Mouse (Mus musculus): ENCODE measurements around the gene Fndc3b. TPM values are rescaled to one million over a fixed set of nuclear protein-coding genes. Genes with fewer than 3 reads are reported as not detected.
A peak's percentile ranks its signal among the peaks of the same experiment; 100 is the strongest.

The Fndc3b gene
- polyA plus RNA-seq, 1 experiment from 2014 or later, result 14.9 TPM

DNA sequence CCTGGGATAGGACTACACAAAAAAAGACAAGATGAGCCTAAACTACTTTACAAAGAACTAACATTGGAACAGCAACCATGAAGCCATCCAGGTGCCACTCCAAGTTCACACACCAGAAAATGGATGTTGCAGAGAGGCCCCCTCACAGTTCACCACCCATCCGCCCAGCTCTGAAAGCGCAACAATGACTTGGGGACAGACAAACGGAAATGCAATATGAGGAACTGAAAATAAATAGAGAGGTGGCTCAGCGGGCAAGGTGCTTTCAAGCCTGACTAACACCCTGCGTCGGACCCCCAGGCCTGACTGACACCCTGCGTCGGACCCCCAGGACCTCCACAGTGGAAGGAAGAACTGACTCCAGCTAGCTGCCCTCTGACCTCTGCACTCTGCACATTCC is 131.9 kb downstream of the Fndc3b start:
- TF ChIP-seq EP300 (IDR thresholded peaks at IDR 0.05; ENCODE audit: low read depth) (no peak), CTCF (IDR thresholded peaks at IDR 0.05; ENCODE audit: low read depth) (no peak)
- ATAC-seq (no peak), DNase-seq (peak; percentile 37)
- Histone ChIP-seq H3K27ac (ENCODE audit: low read depth) (no peak overlapping the region), H3K36me3 (replicated peaks; ENCODE audit: insufficient read depth, low read length) (no peaks in the 10 kb centered on the region), H3K4me2 (ENCODE audit: low read depth, low read length) (peak overlapping the region; percentile 42; the same call in 1 of the 2 replicates), H3K4me1 (ENCODE audit: insufficient read depth) (peaks cover 26% of the 10 kb centered on the region), H3K27me3 (ENCODE audit: insufficient read depth, low read length) (no peaks in the 10 kb centered on the region), H3K4me3 (ENCODE audit: low read depth, low read length) (no peak overlapping the region), H3K9ac (replicated peaks) (no peak overlapping the region), H3K9me3 (ENCODE audit: low read length) (no peaks in the 10 kb centered on the region)
- 54% methylated on average over 8 of the region's 8 CpGs for WGBS (ENCODE audit: insufficient replicate concordance)

- Histone ChIP-seq H3K9me3 (ENCODE audit: low read length) (no peaks in the 10 kb centered on the region), H3K27me3 (ENCODE audit: insufficient read depth, low read length) (no peaks in the 10 kb centered on the region), H3K36me3 (replicated peaks; ENCODE audit: insufficient read depth, low read length) (no peaks in the 10 kb centered on the region), H3K4me2 (ENCODE audit: low read depth, low read length) (no peak overlapping the region), H3K4me1 (ENCODE audit: insufficient read depth) (peaks cover 38% of the 10 kb centered on the region), H3K4me3 (ENCODE audit: low read depth, low read length) (no peak overlapping the region), H3K9ac (replicated peaks) (no peak overlapping the region), H3K27ac (ENCODE audit: low read depth) (no peak overlapping the region)
- ATAC-seq, result peak; percentile 30; the same call in 1 of the 2 replicates
- WGBS (ENCODE audit: insufficient replicate concordance), result 78% methylated on average over 10 of the region's 10 CpGs
- DNase-seq, result no peak
- TF ChIP-seq EP300 (IDR thresholded peaks at IDR 0.05; ENCODE audit: low read depth) (no peak), CTCF (IDR thresholded peaks at IDR 0.05; ENCODE audit: low read depth) (no peak)
Measured at GRCm38 (mm10) chr3:27577349-27578025, 133.6 kb downstream of the Fndc3b start.

- Histone ChIP-seq H3K4me1 (ENCODE audit: insufficient read depth) (peaks cover 37% of the 10 kb centered on the region), H3K9me3 (ENCODE audit: low read length) (no peaks in the 10 kb centered on the region), H3K27ac (ENCODE audit: low read depth) (no peak overlapping the region; the same call in 1 of the 2 replicates), H3K4me3 (ENCODE audit: low read depth, low read length) (no peak overlapping the region), H3K4me2 (ENCODE audit: low read depth, low read length) (no peak overlapping the region), H3K27me3 (ENCODE audit: insufficient read depth, low read length) (no peaks in the 10 kb centered on the region), H3K9ac (replicated peaks) (no peak overlapping the region), H3K36me3 (replicated peaks; ENCODE audit: insufficient read depth, low read length) (no peaks in the 10 kb centered on the region)
- TF ChIP-seq CTCF (IDR thresholded peaks at IDR 0.05; ENCODE audit: low read depth), result no peak
- no peak for TF ChIP-seq EP300 (IDR thresholded peaks at IDR 0.05; ENCODE audit: low read depth)
- 65% methylated on average over 9 of the region's 9 CpGs for whole genome bisulfite sequencing (ENCODE audit: insufficient replicate concordance)
- no peak for DNase-seq
- peak; percentile 26; the same call in 1 of the 2 replicates for ATAC-seq
Measured at GRCm38 (mm10) chr3:27574241-27574640, 136.9 kb downstream of the Fndc3b start.

DNA sequence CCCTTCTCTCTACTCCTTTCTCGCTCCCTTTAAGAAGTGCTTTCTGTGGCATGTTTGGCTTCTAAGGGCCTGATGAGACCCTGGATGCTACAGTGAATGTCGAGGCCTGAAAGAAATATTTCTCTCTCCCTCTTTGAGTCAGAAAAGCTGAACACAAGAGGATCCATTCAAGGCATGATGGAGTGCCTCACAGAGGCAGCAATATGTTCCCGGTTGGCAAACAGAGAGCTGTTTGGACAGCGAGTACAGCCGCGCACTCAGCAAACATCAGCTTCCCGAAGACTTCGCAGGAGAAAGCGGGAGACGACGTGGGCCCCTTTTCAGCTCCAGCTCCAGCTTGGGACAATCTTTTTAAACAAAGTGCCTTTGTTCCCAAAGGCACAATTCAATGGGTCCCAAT is 137.6 kb downstream of the Fndc3b start:
- no peak overlapping the region; the same call in none of the 2 replicates for H3K27ac ChIP-seq (ENCODE audit: low read depth)
- no peaks in the 10 kb centered on the region for H3K27me3 ChIP-seq (ENCODE audit: insufficient read depth, low read length)
- H3K4me2 ChIP-seq (ENCODE audit: low read depth, low read length), result no peak overlapping the region
- 62% methylated on average over 11 of the region's 11 CpGs for WGBS (ENCODE audit: insufficient replicate concordance)
- H3K9ac ChIP-seq (replicated peaks), result no peak overlapping the region
- no peak for ATAC-seq
- no peaks in the 10 kb centered on the region for H3K9me3 ChIP-seq (ENCODE audit: low read length)
- no peaks in the 10 kb centered on the region for H3K36me3 ChIP-seq (replicated peaks; ENCODE audit: insufficient read depth, low read length)
- H3K4me3 ChIP-seq (ENCODE audit: low read depth, low read length), result no peak overlapping the region
- no peak for DNase-seq
- H3K4me1 ChIP-seq (ENCODE audit: insufficient read depth), result peaks cover 33% of the 10 kb centered on the region
- no peak for TF ChIP-seq EP300 (IDR thresholded peaks at IDR 0.05; ENCODE audit: low read depth)

DNA sequence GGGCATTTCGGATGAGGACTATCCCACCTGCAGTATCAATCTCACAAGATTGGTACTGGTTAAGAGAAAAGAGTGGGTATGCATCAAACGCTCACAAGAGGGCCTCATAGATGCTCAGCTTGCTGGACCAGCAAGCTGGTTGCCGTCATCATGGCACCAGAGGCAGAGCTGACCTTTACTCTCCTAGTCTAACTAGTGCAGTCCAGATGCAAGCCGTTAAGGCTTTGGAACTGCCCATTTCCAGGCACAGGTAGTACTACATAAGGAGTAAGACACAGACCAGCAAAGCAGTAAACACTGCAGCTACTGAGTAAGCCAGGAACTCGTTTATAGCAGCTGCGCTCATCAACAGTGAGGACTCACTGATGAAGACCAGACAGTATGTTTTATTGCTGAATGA is 138.8 kb downstream of the Fndc3b start:
- Histone ChIP-seq H3K4me2 (ENCODE audit: low read depth, low read length) (no peak overlapping the region), H3K9me3 (ENCODE audit: low read length) (no peaks in the 10 kb centered on the region), H3K4me3 (ENCODE audit: low read depth, low read length) (no peak overlapping the region), H3K4me1 (ENCODE audit: insufficient read depth) (peaks cover 31% of the 10 kb centered on the region), H3K36me3 (replicated peaks; ENCODE audit: insufficient read depth, low read length) (no peaks in the 10 kb centered on the region), H3K9ac (replicated peaks) (no peak overlapping the region), H3K27me3 (ENCODE audit: insufficient read depth, low read length) (no peaks in the 10 kb centered on the region), H3K27ac (ENCODE audit: low read depth) (no peak overlapping the region)
- peak; percentile 51 for TF ChIP-seq CTCF (IDR thresholded peaks at IDR 0.05; ENCODE audit: low read depth)
- no peak for TF ChIP-seq EP300 (IDR thresholded peaks at IDR 0.05; ENCODE audit: low read depth)
- 50% methylated on average over 6 of the region's 6 CpGs for WGBS (ENCODE audit: insufficient replicate concordance)
- DNase-seq, result no peak
- peak; percentile 70 for ATAC-seq

DNA sequence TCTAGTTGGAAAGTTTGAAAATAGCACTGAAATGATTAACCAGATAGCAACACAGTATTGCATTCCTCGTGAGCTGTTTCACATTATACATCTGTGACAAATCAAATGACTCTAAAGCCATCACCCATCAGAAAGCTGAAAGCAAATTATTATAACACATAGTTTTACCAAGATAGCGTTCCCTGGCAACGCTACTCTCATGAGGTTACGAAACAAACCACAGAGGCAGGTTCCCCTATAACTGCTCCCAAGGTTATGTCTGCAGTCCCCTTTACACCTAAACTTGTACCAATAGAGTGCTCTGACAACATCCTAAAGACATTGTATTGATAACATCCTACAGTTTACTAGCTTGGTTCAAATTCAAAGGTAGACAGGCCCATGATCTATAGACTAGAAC is 145.8 kb downstream of the Fndc3b start:
- Histone ChIP-seq H3K4me3 (ENCODE audit: low read depth, low read length) (no peak overlapping the region), H3K4me1 (ENCODE audit: insufficient read depth) (peaks cover 31% of the 10 kb centered on the region), H3K9ac (replicated peaks) (no peak overlapping the region), H3K36me3 (replicated peaks; ENCODE audit: insufficient read depth, low read length) (no peaks in the 10 kb centered on the region; the same call in 1 of the 2 replicates), H3K4me2 (ENCODE audit: low read depth, low read length) (no peak overlapping the region), H3K27ac (ENCODE audit: low read depth) (no peak overlapping the region), H3K9me3 (ENCODE audit: low read length) (no peaks in the 10 kb centered on the region), H3K27me3 (ENCODE audit: insufficient read depth, low read length) (no peaks in the 10 kb centered on the region)
- WGBS (ENCODE audit: insufficient replicate concordance), result 61% methylated on average over 4 of the region's 4 CpGs
- TF ChIP-seq CTCF (IDR thresholded peaks at IDR 0.05; ENCODE audit: low read depth), result no peak
- TF ChIP-seq EP300 (IDR thresholded peaks at IDR 0.05; ENCODE audit: low read depth), result no peak
- no peak for DNase-seq
- ATAC-seq, result no peak

Measured in liver, postnatal 0 days (tissue).